Mouse (Mus musculus) erythroblast, adult 5-6 weeks (primary cell): ENCODE data around the gene Ccn2. TPM values are rescaled to one million over a fixed set of nuclear protein-coding genes. Genes with fewer than 3 reads are reported as not detected.

Experiments used
- ATAC-seq: replicated peaks from 2 replicates; pipeline ENCODE4 v1.8.0; 2016; ENCODE audit warnings: moderate number of reproducible peaks, mild to moderate bottlenecking, moderate TSS enrichment, inconsistent platforms; ENCODE audit not compliant: poor library complexity, low FRiP score, severe bottlenecking
- total RNA-seq, 2 experiments: library from RNA; stranded (forward) in 1 of 2; stranded (reverse) in 1 of 2; fragments of 150-400 nt in 1 of 2; fragments of 200-764, 138-1000 nt in 1 of 2; gene quantifications; 2 replicates each; pipeline versions ENCODE4 v1.2.3 to v1.2.4; 2015 to 2017; ENCODE audit warnings: low replicate concordance in 2 of 2

Ccn2 gene
- 1.7 TPM in 1 of 2 replicates, not detected in the other for total RNA-seq (2015; ENCODE audit: low replicate concordance)
- total RNA-seq (2017; ENCODE audit: low replicate concordance): 0.70 TPM in 1 of 2 replicates, not detected in the other

- ATAC-seq: no peak
These were observed at the start of gene Ccn2 for GRCm38 (mm10) chr10:24595250-24596002. Gene Ccn2 (plus strand): TSS chr10:24595442.

- ATAC-seq: no peak
These were observed 42.4 kb upstream of the Ccn2 start for GRCm38 (mm10) chr10:24552870-24553269.

GRCm38 (mm10) chr10:24554091-24554490 lies 41.2 kb upstream of the Ccn2 start:
- ATAC-seq: no peak

GRCm38 (mm10) chr10:24558366-24558765 lies 36.9 kb upstream of the Ccn2 start:
- ATAC-seq: no peak

- no peak for ATAC-seq
These were observed 25.4 kb upstream of the Ccn2 start for GRCm38 (mm10) chr10:24569691-24570420.

GRCm38 (mm10) chr10:24572044-24572960 lies 22.9 kb upstream of the Ccn2 start:
- no peak for ATAC-seq

- no peak for ATAC-seq
These were observed 21.8 kb upstream of the Ccn2 start for GRCm38 (mm10) chr10:24573484-24573883.

GRCm38 (mm10) chr10:24581076-24581475 lies 14.2 kb upstream of the Ccn2 start:
- ATAC-seq: no peak

GRCm38 (mm10) chr10:24588824-24589223 lies 6.4 kb upstream of the Ccn2 start:
- no peak for ATAC-seq

GRCm38 (mm10) chr10:24589238-24589637 lies 6.0 kb upstream of the Ccn2 start:
- no peak for ATAC-seq

GRCm38 (mm10) chr10:24590546-24590945 lies 4.7 kb upstream of the Ccn2 start:
- no peak for ATAC-seq

- ATAC-seq: no peak
These were observed 4.1 kb upstream of the Ccn2 start for GRCm38 (mm10) chr10:24591136-24591535.

GRCm38 (mm10) chr10:24591741-24592140 lies 3.5 kb upstream of the Ccn2 start:
- ATAC-seq: no peak

- ATAC-seq: no peak
These were observed 2.9 kb upstream of the Ccn2 start for GRCm38 (mm10) chr10:24592318-24592717.

- ATAC-seq: no peak
These were observed 2.3 kb upstream of the Ccn2 start for GRCm38 (mm10) chr10:24592969-24593368.

- no peak for ATAC-seq
These were observed 1.7 kb upstream of the Ccn2 start for GRCm38 (mm10) chr10:24593556-24593955.

GRCm38 (mm10) chr10:24596003-24596868 lies 994 bp downstream of the Ccn2 start:
- no peak for ATAC-seq

- no peak for ATAC-seq
These were observed 1.7 kb downstream of the Ccn2 start for GRCm38 (mm10) chr10:24596869-24597339.

GRCm38 (mm10) chr10:24597789-24598188 lies 2.5 kb downstream of the Ccn2 start:
- ATAC-seq: no peak
